Mouse (Mus musculus): Measurements from ENCODE around the gene Galk2. TPM values are rescaled to one million over a fixed set of nuclear protein-coding genes. Genes with fewer than 3 reads are reported as not detected.

Gene Galk2
- polyA plus RNA-seq, 2 experiments, result 6.2 to 10.1 TPM

DNA sequence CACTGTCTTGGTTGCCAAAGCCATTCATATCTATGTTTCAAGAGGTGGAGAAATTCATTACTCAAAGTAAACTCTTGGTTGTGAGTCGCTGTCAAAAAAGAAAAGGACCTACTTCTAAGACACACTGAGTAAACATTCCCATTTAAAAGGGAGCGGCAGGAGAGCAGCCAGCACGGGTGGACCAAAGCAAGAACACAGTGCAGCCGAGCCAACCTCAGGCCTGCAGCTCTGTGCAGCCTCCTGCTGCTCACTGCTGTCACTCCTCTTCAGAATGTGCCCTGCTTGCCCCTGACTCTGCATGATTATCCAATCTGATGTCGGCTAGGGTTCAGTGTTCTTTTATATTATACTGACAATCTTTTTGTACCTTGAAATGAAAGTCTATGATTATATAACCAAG is 62.4 kb downstream of the Galk2 start:
- Histone ChIP-seq H3K9me3 (ENCODE audit: control insufficient read depth, low read length) (no peaks in the 10 kb centered on the region), H3K4me3 (ENCODE audit: insufficient read depth in 1 of 2, low read depth in 2 of 2, low read length in 2 of 2) (no peak overlapping the region), H3K9ac (replicated peaks) (no peak overlapping the region), H3K27me3 (ENCODE audit: control insufficient read depth, insufficient read depth, low read length) (no peaks in the 10 kb centered on the region), H3K4me1 (replicated peaks; ENCODE audit: control insufficient read depth in 2 of 2, insufficient read depth in 2 of 2, low read length in 1 of 2) (0 out of 4 replicates have a peak, but pooled peaks cover 0 to 3% of the 10 kb centered on the region in 2 experiments), H3K27ac (no peak overlapping the region), H3K4me2 (ENCODE audit: low read depth) (no peak overlapping the region), H3K36me3 (replicated peaks; ENCODE audit: control insufficient read depth, insufficient read depth, low read depth) (no peaks in the 10 kb centered on the region)
- no peak for TF ChIP-seq CTCF (IDR thresholded peaks at IDR 0.05; ENCODE audit: low read depth)
- TF ChIP-seq EP300 (IDR thresholded peaks at IDR 0.05; ENCODE audit: low read depth), result no peak
- no peak for ATAC-seq (ENCODE audit: insufficient read depth)
- DNase-seq (ENCODE audit: low read depth in 3 of 3, low spot score in 3 of 3), result no peak
- 69% methylated on average over 5 of the region's 5 CpGs for WGBS (ENCODE audit: insufficient replicate concordance)

DNA sequence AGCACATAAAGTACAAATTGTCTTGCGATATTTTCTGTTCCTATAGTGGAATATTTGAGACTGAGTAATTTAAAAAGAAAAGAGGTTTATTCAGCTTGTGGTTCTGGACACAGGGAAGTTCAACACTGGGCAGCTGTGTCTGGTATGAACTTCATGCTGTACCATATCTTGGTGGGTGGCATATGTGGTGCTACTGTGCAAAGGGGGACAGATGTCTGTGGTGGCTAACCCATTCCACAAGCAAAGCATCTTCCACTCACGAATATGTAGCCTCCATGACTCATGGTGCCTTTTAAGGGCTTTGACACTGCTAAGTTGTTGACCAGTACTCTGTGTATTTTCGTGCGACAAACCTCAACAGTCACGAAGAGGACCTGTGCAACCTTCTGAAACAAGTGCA is 63.2 kb downstream of the Galk2 start:
- H3K36me3 ChIP-seq (replicated peaks; ENCODE audit: control insufficient read depth, insufficient read depth, low read depth), result no peaks in the 10 kb centered on the region
- 0 out of 4 replicates have a peak, but pooled peaks cover 0 to 3% of the 10 kb centered on the region in 2 experiments for H3K4me1 ChIP-seq (replicated peaks; ENCODE audit: control insufficient read depth in 2 of 2, insufficient read depth in 2 of 2, low read length in 1 of 2)
- H3K9ac ChIP-seq (replicated peaks), result no peak overlapping the region
- no peak overlapping the region for H3K27ac ChIP-seq
- H3K9me3 ChIP-seq (ENCODE audit: control insufficient read depth, low read length), result no peaks in the 10 kb centered on the region
- H3K4me2 ChIP-seq (ENCODE audit: low read depth), result no peak overlapping the region
- no peak for DNase-seq (ENCODE audit: low read depth in 3 of 3, low spot score in 3 of 3)
- no peak overlapping the region for H3K4me3 ChIP-seq (ENCODE audit: insufficient read depth in 1 of 2, low read depth in 2 of 2, low read length in 2 of 2)
- H3K27me3 ChIP-seq (ENCODE audit: control insufficient read depth, insufficient read depth, low read length), result no peaks in the 10 kb centered on the region
- 72% methylated on average over 5 of the region's 5 CpGs for WGBS (ENCODE audit: insufficient replicate concordance)
- TF ChIP-seq CTCF (IDR thresholded peaks at IDR 0.05; ENCODE audit: low read depth) (no peak), EP300 (IDR thresholded peaks at IDR 0.05; ENCODE audit: low read depth) (no peak)
- no peak for ATAC-seq (ENCODE audit: insufficient read depth)

DNA sequence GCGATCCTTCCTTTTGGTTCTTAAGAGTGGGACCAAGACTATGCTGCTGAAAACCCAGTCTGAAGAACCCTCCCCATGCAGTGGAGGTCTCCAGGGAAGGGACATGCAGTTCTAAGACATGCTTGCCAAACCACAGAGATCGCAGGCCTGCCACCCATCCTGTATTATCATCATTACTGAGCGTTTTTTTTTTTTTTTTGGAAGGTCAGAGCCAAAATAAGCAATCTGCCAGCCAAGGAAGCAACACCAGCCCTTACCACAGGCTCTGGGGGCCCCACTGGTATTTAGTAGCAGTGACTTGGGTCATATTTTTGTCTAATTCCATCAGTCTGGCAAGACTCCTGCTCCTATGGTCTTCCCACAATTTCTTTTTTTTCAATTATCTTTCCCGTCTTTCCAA is 64.0 kb downstream of the Galk2 start:
- H3K9ac ChIP-seq (replicated peaks), result no peak overlapping the region
- no peak overlapping the region for H3K4me2 ChIP-seq (ENCODE audit: low read depth)
- DNase-seq (ENCODE audit: low read depth in 3 of 3, low spot score in 3 of 3), result no peak
- no peaks in the 10 kb centered on the region for H3K36me3 ChIP-seq (replicated peaks; ENCODE audit: control insufficient read depth, insufficient read depth, low read depth)
- peak; percentile 21; the same call in 1 of the 2 replicates for ATAC-seq (ENCODE audit: insufficient read depth)
- 0 out of 4 replicates have a peak, but pooled peaks cover 0 to 3% of the 10 kb centered on the region in 2 experiments for H3K4me1 ChIP-seq (replicated peaks; ENCODE audit: control insufficient read depth in 2 of 2, insufficient read depth in 2 of 2, low read length in 1 of 2)
- 39% methylated on average over 4 of the region's 4 CpGs for WGBS (ENCODE audit: insufficient replicate concordance)
- TF ChIP-seq EP300 (IDR thresholded peaks at IDR 0.05; ENCODE audit: low read depth) (no peak), CTCF (IDR thresholded peaks at IDR 0.05; ENCODE audit: low read depth) (no peak)
- no peaks in the 10 kb centered on the region for H3K9me3 ChIP-seq (ENCODE audit: control insufficient read depth, low read length)
- H3K27me3 ChIP-seq (ENCODE audit: control insufficient read depth, insufficient read depth, low read length), result no peaks in the 10 kb centered on the region
- no peak overlapping the region for H3K27ac ChIP-seq
- no peak overlapping the region for H3K4me3 ChIP-seq (ENCODE audit: insufficient read depth in 1 of 2, low read depth in 2 of 2, low read length in 2 of 2)

DNA sequence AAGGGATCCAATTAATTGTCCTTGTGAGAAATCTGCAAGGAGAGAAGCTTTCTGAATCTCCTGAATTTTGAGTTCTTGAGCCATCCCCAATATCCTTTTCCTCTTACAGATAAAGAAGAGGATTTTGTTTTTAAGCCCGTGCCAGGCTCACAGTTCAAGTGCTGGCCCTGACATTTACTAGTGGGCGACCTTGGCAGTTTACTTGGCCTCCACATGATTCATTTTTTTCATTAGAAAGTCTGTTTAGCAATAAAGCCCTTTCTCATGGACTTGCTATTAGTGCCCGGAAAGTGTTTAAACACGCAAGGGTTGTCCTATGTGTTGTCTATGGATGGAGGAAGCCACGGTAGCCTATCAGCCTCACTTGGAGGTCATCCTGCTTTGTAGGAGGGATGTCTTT is 64.4 kb downstream of the Galk2 start:
- Histone ChIP-seq H3K4me2 (ENCODE audit: low read depth) (no peak overlapping the region), H3K4me3 (ENCODE audit: insufficient read depth in 1 of 2, low read depth in 2 of 2, low read length in 2 of 2) (no peak overlapping the region), H3K27me3 (ENCODE audit: control insufficient read depth, insufficient read depth, low read length) (no peaks in the 10 kb centered on the region), H3K4me1 (replicated peaks; ENCODE audit: control insufficient read depth in 2 of 2, insufficient read depth in 2 of 2, low read length in 1 of 2) (0 out of 4 replicates have a peak, but pooled peaks cover 0 to 3% of the 10 kb centered on the region in 2 experiments), H3K9ac (replicated peaks) (no peak overlapping the region), H3K36me3 (replicated peaks; ENCODE audit: control insufficient read depth, insufficient read depth, low read depth) (no peaks in the 10 kb centered on the region), H3K27ac (no peak overlapping the region), H3K9me3 (ENCODE audit: control insufficient read depth, low read length) (no peaks in the 10 kb centered on the region)
- TF ChIP-seq EP300 (IDR thresholded peaks at IDR 0.05; ENCODE audit: low read depth), result no peak
- TF ChIP-seq CTCF (IDR thresholded peaks at IDR 0.05; ENCODE audit: low read depth), result no peak
- WGBS (ENCODE audit: insufficient replicate concordance), result 66% methylated on average over 5 of the region's 5 CpGs
- DNase-seq (ENCODE audit: low read depth in 3 of 3, low spot score in 3 of 3) (no peak), ATAC-seq (ENCODE audit: insufficient read depth) (no peak)

DNA sequence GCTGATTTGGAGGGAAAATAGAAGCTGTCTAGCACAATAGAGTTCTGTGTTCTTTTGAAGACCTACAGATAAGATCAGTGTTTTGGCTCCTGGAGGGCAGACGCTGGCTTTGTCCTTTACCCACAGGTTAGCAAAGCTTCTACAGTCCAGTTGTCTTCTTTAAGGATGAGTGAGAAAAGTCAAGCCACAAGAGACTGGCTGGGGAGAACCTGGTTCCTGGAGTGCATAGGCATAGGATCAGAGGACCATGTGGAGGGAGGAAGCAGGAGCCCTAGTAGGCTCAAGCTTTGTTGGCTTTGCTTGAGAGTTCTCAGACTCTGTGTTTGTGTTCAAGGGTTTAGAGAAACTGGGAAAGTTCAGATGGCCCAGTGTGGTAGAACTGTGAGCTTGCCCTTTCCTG is 65.6 kb downstream of the Galk2 start:
- Histone ChIP-seq H3K9ac (replicated peaks) (no peak overlapping the region), H3K36me3 (replicated peaks; ENCODE audit: control insufficient read depth, insufficient read depth, low read depth) (no peaks in the 10 kb centered on the region), H3K4me2 (ENCODE audit: low read depth) (no peak overlapping the region), H3K4me1 (replicated peaks; ENCODE audit: control insufficient read depth in 2 of 2, insufficient read depth in 2 of 2, low read length in 1 of 2) (0 out of 4 replicates have a peak, but pooled peaks cover 0 to 3% of the 10 kb centered on the region in 2 experiments), H3K4me3 (ENCODE audit: insufficient read depth in 1 of 2, low read depth in 2 of 2, low read length in 2 of 2) (no peak overlapping the region), H3K27me3 (ENCODE audit: control insufficient read depth, insufficient read depth, low read length) (no peaks in the 10 kb centered on the region), H3K27ac (no peak overlapping the region), H3K9me3 (ENCODE audit: control insufficient read depth, low read length) (no peaks in the 10 kb centered on the region)
- no peak for ATAC-seq (ENCODE audit: insufficient read depth)
- 44% methylated on average over 1 of the region's 1 CpGs for WGBS (ENCODE audit: insufficient replicate concordance)
- TF ChIP-seq CTCF (IDR thresholded peaks at IDR 0.05; ENCODE audit: low read depth) (no peak), EP300 (IDR thresholded peaks at IDR 0.05; ENCODE audit: low read depth) (no peak)
- DNase-seq (ENCODE audit: low read depth in 3 of 3, low spot score in 3 of 3), result no peak

All from liver, embryonic 14.5 days (tissue).